Mouse (Mus musculus) hindbrain, embryonic 11.5 days (tissue): ENCODE measurements around the gene Ms4a10. TPM values are rescaled to one million over a fixed set of nuclear protein-coding genes. Genes with fewer than 3 reads are reported as not detected.

ENCODE experiments used
- ATAC-seq: fragments of 200-750 bp; cut with Nextera tagmentation; 2 replicates; pipeline ENCODE4 v1.8.0; 2017; ENCODE audit warnings: mild to moderate bottlenecking, moderate TSS enrichment, moderate library complexity; ENCODE audit not compliant: low FRiP score
- DNase-seq: peaks from one replicate; pipeline ENCODE4 v3.0.0-alpha.2; 2015; ENCODE audit warnings: low spot score
- H3K27ac ChIP-seq: fragments of 300-500 bp; sonication (generic); 2 replicates; pipeline ENCODE4 v1.5.1; 2014; ENCODE audit warnings: mild to moderate bottlenecking, low read depth, low read length
- H3K27me3 ChIP-seq: fragments of 300-500 bp; sonication (generic); 2 replicates; pipeline ENCODE4 v1.6.1; 2014; ENCODE audit warnings: mild to moderate bottlenecking, low read length, moderate library complexity, mixed read lengths; ENCODE audit not compliant: control insufficient read depth, insufficient read depth
- H3K36me3 ChIP-seq: fragments of 300-500 bp; sonication (generic); 2 replicates; pipeline ENCODE4 v1.6.1; 2014; ENCODE audit warnings: mild to moderate bottlenecking, low read length, moderate library complexity, mixed read lengths; ENCODE audit not compliant: control insufficient read depth, insufficient read depth
- H3K4me1 ChIP-seq: fragments of 300-500 bp; sonication (generic); replicated peaks from 2 replicates; pipeline ENCODE4 v1.6.1; 2014; ENCODE audit warnings: low read length, mixed read lengths; ENCODE audit not compliant: control insufficient read depth, insufficient read depth
- H3K4me2 ChIP-seq: fragments of 300-500 bp; sonication (generic); replicated peaks from 2 replicates; pipeline ENCODE4 v1.6.1; 2014; ENCODE audit warnings: mild to moderate bottlenecking, low read depth, low read length
- H3K4me3 ChIP-seq: fragments of 300-500 bp; sonication (generic); 2 replicates; pipeline ENCODE4 v1.5.1; 2014; ENCODE audit warnings: low read depth, low read length
- H3K9ac ChIP-seq: fragments of 300-500 bp; sonication (generic); 2 replicates; pipeline ENCODE4 v1.6.1; 2014; ENCODE audit warnings: low read depth, low read length
- H3K9me3 ChIP-seq: fragments of 300-500 bp; sonication (generic); 2 replicates; pipeline ENCODE4 v1.6.1; 2016; ENCODE audit warnings: low read length; ENCODE audit not compliant: control insufficient read depth
- WGBS: fragments of 180-500 bp; shearing (Covaris S2); extraction: QIAGEN DNeasy Blood & Tissue Kit; methylation state at CpG from one replicate; pipeline ENCODE4 v1.1.7; 2014; 5-methylcytosine and 5-hydroxymethylcytosine counted together
- polyA plus RNA-seq: library from polyadenylated mRNA; unstranded; fragments of >200 nt; fragmentation: Nextera tagmentation; extraction: Ambion mirVana; gene quantifications from 2 replicates; pipeline ENCODE4 v1.2.1, GENCODE M21; 2014

The Ms4a10 gene
- polyA plus RNA-seq, 1 experiment from 2014 or later = 0.17 TPM

GRCm38 (mm10) chr19:10918321-10918991, 56.0 kb downstream of the Ms4a10 start:
- no peaks in the 10 kb centered on the region for H3K27me3 ChIP-seq
- 86% methylated on average over 10 of the region's 10 CpGs for WGBS
- no peaks in the 10 kb centered on the region for H3K36me3 ChIP-seq
- H3K9ac ChIP-seq = no peak overlapping the region
- no peak for ATAC-seq
- no peaks in the 10 kb centered on the region for H3K9me3 ChIP-seq
- no peak overlapping the region for H3K4me3 ChIP-seq
- no peak for DNase-seq
- no peaks in the 10 kb centered on the region for H3K4me1 ChIP-seq
- no peak overlapping the region for H3K4me2 ChIP-seq
- H3K27ac ChIP-seq = no peak overlapping the region

- Histone ChIP-seq H3K27me3 (no peaks in the 10 kb centered on the region), H3K4me3 (no peak overlapping the region), H3K27ac (no peak overlapping the region), H3K9me3 (no peaks in the 10 kb centered on the region), H3K4me1 (no peaks in the 10 kb centered on the region), H3K4me2 (no peak overlapping the region), H3K36me3 (no peaks in the 10 kb centered on the region), H3K9ac (no peak overlapping the region)
- DNase-seq = no peak
- no peak for ATAC-seq
- WGBS = 62% methylated on average over 5 of the region's 5 CpGs
These were observed 58.0 kb downstream of the Ms4a10 start for GRCm38 (mm10) chr19:10916506-10916905.

GRCm38 (mm10) chr19:10914870-10915269, 59.6 kb downstream of the Ms4a10 start:
- Histone ChIP-seq H3K4me3 (no peak overlapping the region), H3K9me3 (no peaks in the 10 kb centered on the region), H3K27me3 (no peaks in the 10 kb centered on the region), H3K27ac (no peak overlapping the region), H3K4me1 (no peaks in the 10 kb centered on the region), H3K36me3 (no peaks in the 10 kb centered on the region), H3K4me2 (no peak overlapping the region), H3K9ac (no peak overlapping the region)
- WGBS = 83% methylated on average over 2 of the region's 2 CpGs
- DNase-seq = no peak
- no peak for ATAC-seq

GRCm38 (mm10) chr19:10914291-10914690, 60.2 kb downstream of the Ms4a10 start:
- ATAC-seq = no peak
- no peak overlapping the region for H3K9ac ChIP-seq
- WGBS = 77% methylated on average over 7 of the region's 7 CpGs
- no peaks in the 10 kb centered on the region for H3K27me3 ChIP-seq
- H3K4me3 ChIP-seq = no peak overlapping the region
- no peaks in the 10 kb centered on the region for H3K36me3 ChIP-seq
- no peak overlapping the region for H3K4me2 ChIP-seq
- no peaks in the 10 kb centered on the region for H3K4me1 ChIP-seq
- no peak overlapping the region for H3K27ac ChIP-seq
- DNase-seq = no peak
- H3K9me3 ChIP-seq = no peaks in the 10 kb centered on the region

Other genes starting within 250 kb of the Ms4a10 start
- gene Cd5, start 235.7 kb downstream of the Ms4a10 start, polyA plus RNA-seq = not detected in 2 replicates
- not detected in 2 replicates for gene Cd6, start 144.6 kb downstream of the Ms4a10 start, polyA plus RNA-seq
- gene Slc15a3, start 134.9 kb downstream of the Ms4a10 start, polyA plus RNA-seq = 0.13 and 0.37 TPM in 2 replicates
- gene Tmem132a, start 104.7 kb downstream of the Ms4a10 start, polyA plus RNA-seq = 56.2 and 61.3 TPM in 2 replicates
- gene Tmem109, start 92.7 kb downstream of the Ms4a10 start, polyA plus RNA-seq = 44.1 and 44.9 TPM in 2 replicates
- 50.4 and 58.6 TPM in 2 replicates for gene Prpf19, start 79.4 kb downstream of the Ms4a10 start, polyA plus RNA-seq
- not detected in 2 replicates for gene Zp1, start 54.0 kb downstream of the Ms4a10 start, polyA plus RNA-seq
- gene Ptgdr2, start 37.5 kb downstream of the Ms4a10 start, polyA plus RNA-seq = 0.10 TPM in 1 of 2 replicates, not detected in the other
- 17.5 and 20.1 TPM in 2 replicates for gene Ccdc86, start 25.4 kb downstream of the Ms4a10 start, polyA plus RNA-seq
- not detected in 2 replicates for gene Ms4a15, start 18.6 kb upstream of the Ms4a10 start, polyA plus RNA-seq
- gene Ms4a18, start 43.4 kb upstream of the Ms4a10 start, polyA plus RNA-seq = not detected in 2 replicates
- not detected in 2 replicates for gene Ms4a8a, start 106.4 kb upstream of the Ms4a10 start, polyA plus RNA-seq
- not detected in 2 replicates for gene 1700017D01Rik, start 156.2 kb upstream of the Ms4a10 start, polyA plus RNA-seq
- gene 1700025F22Rik, start 190.7 kb upstream of the Ms4a10 start, polyA plus RNA-seq = not detected in 2 replicates
- gene Ms4a13, start 222.1 kb upstream of the Ms4a10 start, polyA plus RNA-seq = not detected in 2 replicates